Mouse (Mus musculus): ENCODE measurements around the gene Kank4. TPM values are rescaled to one million over a fixed set of nuclear protein-coding genes. Genes with fewer than 3 reads are reported as not detected.

Kank4 gene
- polyA plus RNA-seq, 1 experiment = 2.1 TPM

DNA sequence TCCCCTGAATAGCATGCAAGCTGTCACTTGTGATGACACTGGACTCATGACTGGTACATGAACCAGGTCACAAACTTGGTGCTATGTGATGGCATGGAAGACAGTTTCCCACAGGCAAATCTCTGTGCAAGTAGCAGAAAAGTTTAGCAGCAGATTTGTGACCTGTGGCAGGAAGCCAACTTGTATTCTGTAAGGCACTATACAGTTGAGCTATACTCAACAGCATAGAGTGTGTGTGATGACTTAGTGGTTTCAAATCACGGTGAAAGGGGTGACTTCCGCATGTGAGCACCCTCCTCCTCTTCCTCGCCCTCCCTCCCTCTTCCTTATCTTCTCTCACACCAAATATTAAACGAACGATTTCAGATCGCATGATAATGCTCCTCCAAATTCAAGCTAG is 39.9 kb downstream of the Kank4 start:
- H3K4me1 ChIP-seq (ENCODE audit: control insufficient read depth, insufficient read depth, low read length) = no peaks in the 10 kb centered on the region
- no peak overlapping the region for H3K27ac ChIP-seq (ENCODE audit: insufficient read depth, low read length)
- H3K9me3 ChIP-seq (replicated peaks; ENCODE audit: control insufficient read depth, insufficient read depth, low read length, poor library complexity, severe bottlenecking) = no peaks in the 10 kb centered on the region
- no peak overlapping the region for H3K9ac ChIP-seq (ENCODE audit: low read depth, poor library complexity, severe bottlenecking)
- no peaks in the 10 kb centered on the region for H3K36me3 ChIP-seq (ENCODE audit: control insufficient read depth, insufficient read depth, low read length, poor library complexity, severe bottlenecking)
- no peak overlapping the region for H3K4me3 ChIP-seq (ENCODE audit: low read depth, low read length)
- no peaks in the 10 kb centered on the region for H3K27me3 ChIP-seq (ENCODE audit: control insufficient read depth, insufficient read depth, low read length, poor library complexity, severe bottlenecking)
- no peak for TF ChIP-seq CTCF (IDR thresholded peaks at IDR 0.05; ENCODE audit: low read depth, low read length)
- TF ChIP-seq EP300 (IDR thresholded peaks at IDR 0.05; ENCODE audit: insufficient read depth, low read depth, low read length) = no peak
- TF ChIP-seq POLR2A (IDR thresholded peaks at IDR 0.05; ENCODE audit: insufficient read depth, low read length) = no peak

DNA sequence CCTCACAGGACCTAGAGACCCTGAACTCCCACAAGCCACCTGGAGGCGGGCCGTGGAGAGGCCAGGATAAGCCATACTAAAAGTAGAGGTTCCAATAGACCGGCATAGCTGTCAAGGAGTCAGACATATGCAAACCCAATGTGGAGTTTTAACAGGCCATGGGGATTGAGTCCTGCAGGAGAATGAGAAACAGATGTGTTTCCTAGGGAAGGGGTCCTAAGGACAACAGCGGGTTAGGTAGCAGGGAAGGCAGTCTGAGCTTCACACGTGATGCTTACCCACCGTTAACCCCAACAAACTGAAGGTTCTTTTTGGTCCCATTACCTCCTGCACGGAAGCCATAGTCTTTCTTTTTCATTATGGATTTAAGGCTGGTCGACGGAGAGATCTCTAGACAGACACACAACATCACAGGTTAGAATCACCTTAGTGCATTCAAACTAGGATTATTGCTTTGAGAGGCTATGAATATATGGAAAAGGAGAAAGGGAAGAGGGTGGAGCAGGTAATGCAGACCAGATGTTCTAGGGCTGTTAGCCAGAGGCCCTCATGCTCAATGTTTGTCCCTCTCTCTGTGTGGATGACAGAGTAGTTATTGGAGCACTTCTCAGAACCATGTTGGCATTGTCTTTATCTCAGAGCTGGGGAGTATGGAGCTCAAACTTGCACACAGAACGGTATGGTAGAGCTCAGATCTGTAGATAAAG is 40.5 kb downstream of the Kank4 start:
- Histone ChIP-seq H3K36me3 (ENCODE audit: control insufficient read depth, insufficient read depth, low read length, poor library complexity, severe bottlenecking) (no peaks in the 10 kb centered on the region), H3K4me3 (ENCODE audit: low read depth, low read length) (no peak overlapping the region), H3K9ac (ENCODE audit: low read depth, poor library complexity, severe bottlenecking) (no peak overlapping the region), H3K27ac (ENCODE audit: insufficient read depth, low read length) (no peak overlapping the region), H3K4me1 (ENCODE audit: control insufficient read depth, insufficient read depth, low read length) (no peaks in the 10 kb centered on the region), H3K27me3 (ENCODE audit: control insufficient read depth, insufficient read depth, low read length, poor library complexity, severe bottlenecking) (no peaks in the 10 kb centered on the region), H3K9me3 (replicated peaks; ENCODE audit: control insufficient read depth, insufficient read depth, low read length, poor library complexity, severe bottlenecking) (no peaks in the 10 kb centered on the region)
- TF ChIP-seq CTCF (IDR thresholded peaks at IDR 0.05; ENCODE audit: low read depth, low read length) (no peak), EP300 (IDR thresholded peaks at IDR 0.05; ENCODE audit: insufficient read depth, low read depth, low read length) (no peak), POLR2A (IDR thresholded peaks at IDR 0.05; ENCODE audit: insufficient read depth, low read length) (no peak)

DNA sequence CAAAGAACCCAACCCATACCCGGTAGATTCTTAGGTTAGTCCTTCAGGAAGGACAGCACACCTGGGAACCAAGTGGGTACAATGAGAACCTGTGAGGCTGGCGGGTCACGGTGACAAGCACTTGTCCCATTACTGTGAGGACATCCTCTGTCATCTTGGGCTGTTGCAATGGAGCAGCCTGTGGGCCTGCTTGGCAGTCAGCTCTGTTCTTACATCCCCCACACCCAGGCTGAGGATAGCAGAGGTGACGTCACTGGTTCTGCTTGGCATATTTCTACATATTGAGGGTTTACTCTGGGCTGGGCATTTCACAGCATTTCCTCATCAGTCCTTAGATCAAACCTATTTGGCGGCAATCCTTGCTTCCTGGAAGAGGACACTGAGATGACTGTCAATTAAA is 43.6 kb downstream of the Kank4 start:
- H3K9me3 ChIP-seq (replicated peaks; ENCODE audit: control insufficient read depth, insufficient read depth, low read length, poor library complexity, severe bottlenecking) = no peaks in the 10 kb centered on the region
- H3K4me1 ChIP-seq (ENCODE audit: control insufficient read depth, insufficient read depth, low read length) = no peaks in the 10 kb centered on the region
- TF ChIP-seq POLR2A (IDR thresholded peaks at IDR 0.05; ENCODE audit: insufficient read depth, low read length) (no peak), EP300 (IDR thresholded peaks at IDR 0.05; ENCODE audit: insufficient read depth, low read depth, low read length) (no peak), CTCF (IDR thresholded peaks at IDR 0.05; ENCODE audit: low read depth, low read length) (no peak)
- H3K27ac ChIP-seq (ENCODE audit: insufficient read depth, low read length) = no peak overlapping the region
- no peaks in the 10 kb centered on the region for H3K27me3 ChIP-seq (ENCODE audit: control insufficient read depth, insufficient read depth, low read length, poor library complexity, severe bottlenecking)
- H3K36me3 ChIP-seq (ENCODE audit: control insufficient read depth, insufficient read depth, low read length, poor library complexity, severe bottlenecking) = no peaks in the 10 kb centered on the region
- H3K4me3 ChIP-seq (ENCODE audit: low read depth, low read length) = no peak overlapping the region
- H3K9ac ChIP-seq (ENCODE audit: low read depth, poor library complexity, severe bottlenecking) = no peak overlapping the region

DNA sequence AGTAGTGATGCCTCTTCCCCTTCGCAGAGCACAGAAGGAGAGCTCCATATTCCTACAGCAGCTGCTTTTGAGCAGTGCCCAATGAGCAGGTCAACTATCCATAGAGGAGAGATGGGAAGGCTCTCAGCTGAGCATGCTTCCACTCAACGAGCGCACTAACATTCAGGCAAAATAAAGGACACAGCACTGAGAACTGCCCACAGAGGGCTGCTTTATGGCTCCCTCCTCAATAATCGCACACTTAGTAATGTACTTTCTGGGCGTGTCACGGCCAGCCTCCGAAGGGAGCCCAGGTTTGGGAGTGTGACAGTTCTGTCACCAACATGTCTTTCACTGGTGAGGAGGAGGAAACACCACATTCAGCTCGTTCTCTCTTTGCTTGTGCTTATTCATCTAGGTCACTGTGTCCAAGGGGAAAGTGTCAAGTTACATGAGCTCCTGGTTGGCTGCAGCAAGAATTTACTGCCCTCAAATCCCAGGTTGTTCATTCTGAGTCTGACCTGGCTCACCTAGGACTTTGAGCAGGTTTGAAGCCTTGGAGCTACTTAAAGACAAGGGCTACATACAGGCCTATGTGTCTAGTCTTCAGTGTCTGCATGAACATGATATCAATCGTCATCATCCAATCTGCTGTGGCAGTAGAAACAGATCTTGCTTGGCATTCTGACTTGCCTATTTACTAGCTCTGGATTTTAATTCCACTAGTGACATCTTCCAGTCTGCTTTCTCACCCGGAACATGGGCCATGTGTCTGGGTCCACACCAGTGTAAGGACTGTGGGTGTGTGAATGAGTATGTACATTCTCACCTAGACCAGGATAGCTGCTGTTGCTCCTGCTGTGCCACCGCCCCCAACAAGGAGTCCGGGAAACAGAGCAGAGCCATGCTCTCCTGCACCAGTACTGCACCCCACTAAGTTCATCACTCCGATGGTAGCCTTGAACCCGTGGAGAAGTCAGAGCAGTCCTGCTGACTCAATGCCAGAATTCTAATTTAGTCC is 49.9 kb downstream of the Kank4 start:
- no peaks in the 10 kb centered on the region for H3K36me3 ChIP-seq (ENCODE audit: control insufficient read depth, insufficient read depth, low read length, poor library complexity, severe bottlenecking)
- TF ChIP-seq POLR2A (IDR thresholded peaks at IDR 0.05; ENCODE audit: insufficient read depth, low read length) (no peak), CTCF (IDR thresholded peaks at IDR 0.05; ENCODE audit: low read depth, low read length) (no peak), EP300 (IDR thresholded peaks at IDR 0.05; ENCODE audit: insufficient read depth, low read depth, low read length) (no peak)
- peaks cover 2% of the 10 kb centered on the region for H3K4me1 ChIP-seq (ENCODE audit: control insufficient read depth, insufficient read depth, low read length)
- no peak overlapping the region for H3K4me3 ChIP-seq (ENCODE audit: low read depth, low read length)
- H3K27ac ChIP-seq (ENCODE audit: insufficient read depth, low read length) = no peak overlapping the region
- H3K27me3 ChIP-seq (ENCODE audit: control insufficient read depth, insufficient read depth, low read length, poor library complexity, severe bottlenecking) = no peaks in the 10 kb centered on the region
- H3K9me3 ChIP-seq (replicated peaks; ENCODE audit: control insufficient read depth, insufficient read depth, low read length, poor library complexity, severe bottlenecking) = no peaks in the 10 kb centered on the region
- no peak overlapping the region for H3K9ac ChIP-seq (ENCODE audit: low read depth, poor library complexity, severe bottlenecking)

DNA sequence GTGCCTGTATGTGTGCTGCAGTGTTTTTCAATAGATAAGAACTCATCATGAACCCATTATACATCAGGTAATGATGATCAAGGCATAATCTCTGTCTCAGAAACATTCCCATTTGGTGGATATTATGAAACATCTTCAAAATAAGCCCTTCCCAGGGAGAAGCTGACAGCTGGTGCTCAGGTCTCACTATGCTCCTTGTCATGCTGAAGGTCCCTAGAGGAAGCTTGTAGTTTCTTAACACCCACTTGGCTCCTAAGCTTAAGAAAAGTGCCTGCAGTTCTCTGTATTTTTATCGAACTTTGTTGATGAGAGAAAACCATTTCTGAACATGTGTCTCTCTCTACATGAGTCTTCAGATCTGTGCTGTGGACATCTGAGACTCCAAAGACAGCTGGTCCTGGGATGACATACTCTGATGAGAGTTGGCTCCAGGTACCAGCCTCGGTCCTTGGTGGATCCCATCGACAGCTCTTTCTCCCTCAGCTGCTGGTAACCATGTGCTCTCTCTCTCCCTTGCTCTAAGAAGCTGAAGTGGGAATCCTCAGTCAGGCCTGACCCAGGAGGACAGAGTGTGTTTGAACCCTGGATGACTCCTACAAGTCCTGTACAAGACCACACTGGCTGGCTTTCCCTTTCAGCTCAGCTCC is 58.3 kb downstream of the Kank4 start:
- TF ChIP-seq POLR2A (IDR thresholded peaks at IDR 0.05; ENCODE audit: insufficient read depth, low read length) = no peak
- no peak for TF ChIP-seq EP300 (IDR thresholded peaks at IDR 0.05; ENCODE audit: insufficient read depth, low read depth, low read length)
- no peak for TF ChIP-seq CTCF (IDR thresholded peaks at IDR 0.05; ENCODE audit: low read depth, low read length)
- Histone ChIP-seq H3K9ac (ENCODE audit: low read depth, poor library complexity, severe bottlenecking) (no peak overlapping the region), H3K36me3 (ENCODE audit: control insufficient read depth, insufficient read depth, low read length, poor library complexity, severe bottlenecking) (no peaks in the 10 kb centered on the region), H3K27me3 (ENCODE audit: control insufficient read depth, insufficient read depth, low read length, poor library complexity, severe bottlenecking) (no peaks in the 10 kb centered on the region), H3K9me3 (replicated peaks; ENCODE audit: control insufficient read depth, insufficient read depth, low read length, poor library complexity, severe bottlenecking) (no peaks in the 10 kb centered on the region), H3K4me3 (ENCODE audit: low read depth, low read length) (no peak overlapping the region), H3K4me1 (ENCODE audit: control insufficient read depth, insufficient read depth, low read length) (no peaks in the 10 kb centered on the region), H3K27ac (ENCODE audit: insufficient read depth, low read length) (no peak overlapping the region)

Data from ES-Bruce4 (cell line).